Mouse (Mus musculus) heart, postnatal 36 days (tissue): ENCODE results near the gene Slc30a7. TPM values are rescaled to one million over a fixed set of nuclear protein-coding genes. Genes with fewer than 3 reads are reported as not detected.
A peak's percentile ranks its signal among the peaks of the same experiment; 100 is the strongest.

ENCODE experiments used
- DNase-seq, 2 experiments: peaks; one replicate each; pipeline ENCODE4 v3.0.0; 2021 to 2022
- intact Hi-C: fragments of 180-260 bp; cut with DNase I; formaldehyde crosslinking; loops from one replicate; pipeline ENCODE4 v1.15.1; 2025
- total RNA-seq, 2 experiments: library from RNA; stranded (reverse); gene quantifications; 2 replicates each; pipeline ENCODE4 v1.2.3; 2021

Slc30a7 gene
- 10 to 100 TPM; 11.6 to 14.8 TPM for total RNA-seq

- peak; percentile 82 to 86 for DNase-seq
- intact Hi-C loops: loop anchor here (2.0 to 5.0 kb wide), 2 partner anchors 14 to 655 kb away; partner anchors contain the start of gene Mfsd14a
Measured at GRCm38 (mm10) chr3:116006978-116007940, at the start of gene Slc30a7, which contains the start of gene Extl2. Slc30a7 (minus strand) TSS chr3:116007406. Extl2 (plus strand) TSS chr3:116007462.

GRCm38 (mm10) chr3:116047034-116047433 is 39.8 kb upstream of the Slc30a7 start:
- intact Hi-C loops: no loop called here

GRCm38 (mm10) chr3:116046000-116046399 is 38.8 kb upstream of the Slc30a7 start:
- intact Hi-C loops: loop anchor here (1.0 kb wide), 1 partner anchor 281 kb away; no protein-coding TSS in a partner anchor
- DNase-seq: no peak

More at GRCm38 (mm10) chr3:116047034-116047433, 39.8 kb upstream of the Slc30a7 start:
- no peak for DNase-seq

GRCm38 (mm10) chr3:116040776-116041175 is 33.6 kb upstream of the Slc30a7 start:
- DNase-seq: no peak
- intact Hi-C loops: loop anchor here (2.0 kb wide), 2 partner anchors 170 to 286 kb away; no protein-coding TSS in a partner anchor

GRCm38 (mm10) chr3:116033871-116034222 is 26.6 kb upstream of the Slc30a7 start:
- intact Hi-C loops: loop anchor here (1.0 to 10.0 kb wide), 3 partner anchors 293 to 721 kb away; partner anchors contain the start of gene Rtca
- DNase-seq: peak in 1 of 2 experiments; percentile 17

- DNase-seq: no peak
- intact Hi-C loops: loop anchor here (1.0 to 10.0 kb wide), 3 partner anchors 294 to 721 kb away; partner anchors contain the start of gene Rtca
Measured at GRCm38 (mm10) chr3:116033218-116033870, 26.1 kb upstream of the Slc30a7 start.

- no peak for DNase-seq
- intact Hi-C loops: loop anchor here (5.0 to 10.0 kb wide), 2 partner anchors 477 to 725 kb away; partner anchors contain the start of gene Rtca
Measured at GRCm38 (mm10) chr3:116030152-116030788, 23.1 kb upstream of the Slc30a7 start.

- DNase-seq: no peak
- intact Hi-C loops: loop anchor here (1.0 to 10.0 kb wide), 2 partner anchors 568 to 781 kb away; partner anchors contain the start of genes Agl and Sass6
Measured at GRCm38 (mm10) chr3:116026996-116027395, 19.8 kb upstream of the Slc30a7 start.

GRCm38 (mm10) chr3:116025701-116026100 is 18.5 kb upstream of the Slc30a7 start:
- intact Hi-C loops: loop anchor here (10.0 kb wide), 1 partner anchor 569 kb away; the partner anchor contains the start of gene Sass6
- no peak for DNase-seq

GRCm38 (mm10) chr3:116024669-116025068 is 17.5 kb upstream of the Slc30a7 start:
- intact Hi-C loops: loop anchor here (10.0 kb wide), 1 partner anchor 570 kb away; the partner anchor contains the start of gene Sass6

GRCm38 (mm10) chr3:116024236-116024635 is 17.0 kb upstream of the Slc30a7 start:
- DNase-seq: no peak
- intact Hi-C loops: loop anchor here (10.0 kb wide), 1 partner anchor 571 kb away; the partner anchor contains the start of gene Sass6

More at GRCm38 (mm10) chr3:116024669-116025068, 17.5 kb upstream of the Slc30a7 start:
- no peak for DNase-seq

GRCm38 (mm10) chr3:116019136-116019535 is 11.9 kb upstream of the Slc30a7 start:
- no peak for DNase-seq
- intact Hi-C loops: no loop called here

- DNase-seq: no peak
- intact Hi-C loops: no loop called here
Measured at GRCm38 (mm10) chr3:116018606-116019005, 11.4 kb upstream of the Slc30a7 start.

- no peak for DNase-seq
Measured at GRCm38 (mm10) chr3:116016116-116016515, 8.9 kb upstream of the Slc30a7 start.

GRCm38 (mm10) chr3:116014901-116015300 is 7.7 kb upstream of the Slc30a7 start:
- no peak for DNase-seq
- intact Hi-C loops: no loop called here

More at GRCm38 (mm10) chr3:116016116-116016515, 8.9 kb upstream of the Slc30a7 start:
- intact Hi-C loops: no loop called here

- DNase-seq: no peak
- intact Hi-C loops: loop anchor here (5.0 kb wide), 1 partner anchor 653 kb away; the partner anchor contains the start of gene Mfsd14a
Measured at GRCm38 (mm10) chr3:116009622-116010344, 2.6 kb upstream of the Slc30a7 start.

- intact Hi-C loops: loop anchor here (2.0 to 5.0 kb wide), 2 partner anchors 15 to 654 kb away; partner anchors contain the start of gene Mfsd14a
- peak; percentile 66 to 76 for DNase-seq
Measured at GRCm38 (mm10) chr3:116007941-116008440, 785 bp upstream of the Slc30a7 start.

GRCm38 (mm10) chr3:116006284-116006977 is 775 bp downstream of the Slc30a7 start:
- intact Hi-C loops: loop anchor here (2.0 to 5.0 kb wide), 2 partner anchors 14 to 656 kb away; partner anchors contain the start of gene Mfsd14a
- peak in 1 of 2 experiments; percentile 25 for DNase-seq
